Mouse (Mus musculus) liver, embryonic 14.5 days (tissue): ENCODE measurements around the gene Cat.

Experiments
- CTCF ChIP-seq: IDR thresholded peaks from 2 replicates; pipeline ENCODE4 v1.5.1; 2016; ENCODE audit warnings: antibody characterized with exemption, low read depth, control low read depth
- EP300 ChIP-seq: IDR thresholded peaks from 2 replicates; pipeline ENCODE4 v1.6.1; 2016; ENCODE audit warnings: antibody characterized with exemption, low read depth

GRCm38 (mm10) chr2:103462746-103463145 lies 22.2 kb downstream of the Cat start:
- TF ChIP-seq CTCF: no peak
- TF ChIP-seq EP300: no peak
